Mouse (Mus musculus) mature B cell (primary cell): ENCODE results near the gene Arhgap24.

ENCODE experiments used
- in situ Hi-C: fragments of 300-500 bp; cut with MboI; formaldehyde crosslinking; loops from 2 replicates; pipeline ENCODE4 v1.14.3; 2019

Arhgap24 gene

GRCm38 (mm10) chr5:102502333-102502732 is 21.1 kb downstream of the Arhgap24 start:
- in situ Hi-C loops = no loop called here

GRCm38 (mm10) chr5:102503066-102503465 is 21.9 kb downstream of the Arhgap24 start:
- in situ Hi-C loops = no loop called here

- in situ Hi-C loops = no loop called here
Measured at GRCm38 (mm10) chr5:102503868-102504267, 22.7 kb downstream of the Arhgap24 start.

DNA sequence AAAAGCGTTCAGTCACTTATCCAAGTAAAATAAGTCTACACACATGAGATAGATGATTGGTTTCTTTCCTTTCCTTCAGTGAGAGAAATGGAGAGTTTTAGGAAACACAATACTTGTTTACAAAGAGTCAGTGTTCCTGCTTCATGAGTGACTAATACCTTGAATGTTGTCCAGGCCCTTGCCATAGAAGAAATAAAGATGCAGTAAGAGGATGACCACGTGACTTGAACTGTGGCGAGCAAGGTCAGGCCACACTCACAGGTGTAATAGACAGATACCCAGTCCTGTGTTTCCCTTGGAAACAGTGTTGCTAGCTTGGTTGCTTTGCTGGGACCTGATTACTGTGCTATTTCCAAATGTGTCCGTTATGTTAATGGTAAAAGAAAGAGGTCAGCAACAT is 23.4 kb downstream of the Arhgap24 start:
- in situ Hi-C loops = no loop called here

- in situ Hi-C loops = no loop called here
Measured at GRCm38 (mm10) chr5:102508162-102508561, 27.0 kb downstream of the Arhgap24 start.

GRCm38 (mm10) chr5:102509381-102509780 is 28.2 kb downstream of the Arhgap24 start:
- in situ Hi-C loops = no loop called here

- in situ Hi-C loops = no loop called here
Measured at GRCm38 (mm10) chr5:102511651-102512050, 30.5 kb downstream of the Arhgap24 start.

GRCm38 (mm10) chr5:102515496-102515895 is 34.3 kb downstream of the Arhgap24 start:
- in situ Hi-C loops = no loop called here

- in situ Hi-C loops = no loop called here
Measured at GRCm38 (mm10) chr5:102520506-102520905, 39.3 kb downstream of the Arhgap24 start.

DNA sequence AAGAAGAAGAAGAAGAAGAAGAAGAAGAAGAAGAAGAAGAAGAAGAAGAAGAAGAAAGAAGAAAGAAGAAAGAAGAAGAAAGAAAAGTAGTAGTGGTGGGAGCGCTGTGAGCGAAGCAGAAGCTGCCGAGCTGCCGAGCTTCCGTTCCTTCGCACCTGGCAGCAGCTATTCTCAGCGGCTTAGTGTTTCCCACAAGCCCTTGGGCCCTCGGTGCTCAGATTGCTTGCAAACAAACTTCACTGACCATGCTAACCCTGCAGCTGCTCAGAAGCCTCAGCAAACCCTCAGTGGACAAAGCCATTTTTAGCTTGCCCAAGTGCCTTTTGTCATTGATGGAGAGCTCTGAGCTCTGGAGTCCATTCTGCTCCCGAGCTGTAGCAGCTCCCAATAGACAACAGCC is 54.1 kb downstream of the Arhgap24 start:
- in situ Hi-C loops = no loop called here

- in situ Hi-C loops = no loop called here
Measured at GRCm38 (mm10) chr5:102537819-102538218, 56.6 kb downstream of the Arhgap24 start.

DNA sequence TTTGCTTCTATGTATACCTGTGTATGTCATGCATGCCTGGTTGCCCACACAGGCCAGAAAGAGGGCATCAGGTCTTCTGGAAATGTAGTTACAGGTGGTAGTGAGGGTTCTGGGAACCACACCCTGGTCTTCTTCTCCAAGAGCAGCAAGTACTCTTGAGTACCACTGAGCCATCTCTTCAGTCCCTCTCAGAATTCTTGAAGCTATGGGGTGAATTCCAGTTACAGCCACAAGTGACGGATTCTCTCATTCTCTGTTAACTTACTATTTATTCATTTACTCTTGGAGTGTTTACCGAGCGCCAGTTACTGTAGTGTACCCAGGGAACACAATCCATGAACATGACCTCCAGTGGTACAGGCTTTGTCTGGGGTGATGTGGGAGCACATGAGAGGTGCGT is 65.1 kb downstream of the Arhgap24 start:
- in situ Hi-C loops = no loop called here

DNA sequence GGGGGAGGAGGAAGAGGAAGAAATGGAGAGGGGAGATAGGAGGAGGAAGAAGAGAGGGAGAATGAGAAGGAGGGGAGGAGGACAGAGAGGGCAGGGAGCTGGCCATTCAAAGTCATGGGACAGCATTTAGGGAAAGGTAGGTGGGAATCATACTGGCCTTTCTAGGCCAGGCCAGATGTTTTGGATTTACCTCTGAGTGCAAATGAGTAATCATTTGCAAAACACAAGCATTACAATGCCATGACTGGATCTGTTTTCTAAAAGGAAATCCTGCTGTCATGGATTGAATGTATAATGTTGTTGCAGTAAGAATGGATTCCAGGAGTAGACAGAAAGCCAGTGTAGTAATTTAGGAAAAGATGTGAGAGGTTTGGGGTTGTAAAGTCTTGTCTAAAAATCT is 66.6 kb downstream of the Arhgap24 start:
- in situ Hi-C loops = no loop called here

GRCm38 (mm10) chr5:102548382-102548781 is 67.2 kb downstream of the Arhgap24 start:
- in situ Hi-C loops = no loop called here

GRCm38 (mm10) chr5:102550211-102550610 is 69.0 kb downstream of the Arhgap24 start:
- in situ Hi-C loops = no loop called here

DNA sequence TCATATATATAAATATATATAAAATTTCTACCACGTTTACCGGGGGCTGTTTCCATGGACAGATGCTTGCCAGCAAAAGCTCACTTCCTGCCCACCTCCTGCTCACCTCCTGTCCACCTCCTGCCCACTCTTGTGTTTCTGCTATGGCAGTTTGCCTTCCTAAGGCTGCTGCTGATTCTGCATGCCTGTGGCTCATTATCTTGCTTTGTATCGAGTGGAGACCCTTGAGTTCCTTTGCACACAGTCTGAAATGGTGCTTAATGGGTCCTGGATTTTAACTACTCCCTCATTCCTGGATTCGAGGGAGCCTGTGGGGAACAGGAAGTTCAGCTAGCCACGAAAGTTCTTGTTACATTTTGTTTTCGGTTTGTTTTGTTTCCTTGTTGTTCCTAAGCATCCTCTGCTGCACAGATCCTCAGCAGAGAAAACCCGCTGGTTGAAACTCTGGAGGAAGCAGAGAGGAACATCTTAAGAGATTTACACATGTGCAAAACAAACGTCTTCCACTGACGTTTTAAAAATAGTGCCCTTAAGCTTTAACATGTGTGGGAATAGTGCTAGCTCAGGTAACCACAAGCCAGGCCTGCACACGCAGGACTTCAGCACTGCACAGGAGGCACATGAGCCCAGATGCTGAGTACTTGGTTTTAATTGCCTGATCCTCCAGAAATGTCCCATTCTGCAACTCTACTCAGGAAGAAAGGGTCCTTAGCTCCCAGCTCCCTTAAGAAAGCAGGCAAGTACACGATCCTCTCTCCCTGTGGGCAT is 69.9 kb downstream of the Arhgap24 start:
- in situ Hi-C loops = no loop called here

DNA sequence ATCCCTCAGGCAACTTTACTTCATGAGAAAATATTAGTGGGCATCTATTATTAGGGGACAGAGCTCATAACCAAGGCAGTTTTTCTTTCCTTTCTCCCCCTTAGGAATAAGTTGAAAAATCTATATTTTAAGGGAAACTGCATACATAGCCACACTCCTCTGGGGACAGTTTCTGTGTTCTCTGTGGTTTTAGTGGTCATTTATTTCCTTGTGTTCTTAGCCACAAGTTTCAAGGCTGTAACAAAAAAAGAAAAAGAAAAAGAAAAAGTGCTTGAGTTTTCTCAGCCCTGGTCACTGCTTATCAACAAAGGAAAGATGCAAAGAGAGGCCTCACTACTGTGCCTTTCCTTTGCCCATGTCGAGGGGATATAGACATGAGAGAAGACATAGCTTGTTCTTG is 71.3 kb downstream of the Arhgap24 start:
- in situ Hi-C loops = no loop called here

DNA sequence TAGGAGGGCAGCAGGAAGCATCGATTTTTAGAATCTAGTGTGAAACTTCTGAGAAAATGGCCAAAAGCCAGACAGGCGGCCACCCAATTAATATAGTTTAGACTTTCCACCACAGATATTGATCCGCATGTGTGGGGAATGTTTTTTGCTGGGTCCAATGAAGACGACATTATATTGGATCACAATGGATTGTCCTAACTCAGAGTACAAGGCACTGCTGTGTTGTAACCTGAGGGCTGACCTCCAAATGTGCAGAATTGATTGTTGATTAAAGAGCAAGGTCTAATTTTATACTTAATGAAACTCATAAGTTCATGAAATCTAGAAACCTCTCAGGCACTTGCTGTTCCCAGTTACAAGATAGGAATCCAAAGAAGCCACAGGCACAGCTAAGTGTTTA is 74.8 kb downstream of the Arhgap24 start:
- in situ Hi-C loops = no loop called here

DNA sequence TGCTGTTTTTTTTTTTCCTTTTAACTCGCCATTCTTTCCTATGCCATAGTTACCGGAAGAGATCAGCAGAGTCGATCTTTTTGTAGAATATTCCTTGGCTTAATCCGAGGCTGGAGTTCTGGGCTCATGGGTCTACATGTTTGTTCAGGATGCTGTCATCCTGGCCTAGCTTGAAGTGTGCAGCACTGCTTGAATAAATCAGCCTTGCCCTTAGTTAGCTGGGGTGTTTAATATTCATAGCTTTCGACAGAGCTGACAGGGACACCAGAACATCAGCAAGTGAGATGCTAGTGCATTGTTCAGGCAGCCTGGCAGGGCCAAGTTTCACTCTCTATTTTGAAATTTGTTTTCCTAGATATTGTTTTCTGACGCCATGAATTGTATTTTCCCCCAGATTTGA is 79.1 kb downstream of the Arhgap24 start:
- in situ Hi-C loops = no loop called here

- in situ Hi-C loops = no loop called here
Measured at GRCm38 (mm10) chr5:102563971-102564370, 82.8 kb downstream of the Arhgap24 start.

DNA sequence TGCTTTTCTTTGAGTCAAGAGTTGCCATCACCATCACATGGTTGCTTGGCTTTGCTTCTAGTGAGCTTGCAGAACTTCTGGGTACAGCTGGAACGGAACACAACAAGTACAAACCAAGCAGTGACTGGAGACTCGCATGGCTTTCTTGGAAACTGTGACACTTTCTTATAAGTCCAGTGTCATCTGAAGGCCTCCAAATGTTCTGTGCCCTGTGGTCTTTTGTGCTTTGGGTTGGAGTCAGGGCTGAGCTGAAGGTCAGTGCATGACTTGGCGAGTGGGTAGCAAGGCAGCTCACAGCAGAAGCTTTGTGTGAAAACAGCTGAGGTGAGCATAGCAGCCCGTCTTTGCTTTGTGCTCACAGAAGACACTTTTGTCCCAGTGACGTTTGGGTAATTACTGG is 87.6 kb downstream of the Arhgap24 start:
- in situ Hi-C loops = no loop called here

DNA sequence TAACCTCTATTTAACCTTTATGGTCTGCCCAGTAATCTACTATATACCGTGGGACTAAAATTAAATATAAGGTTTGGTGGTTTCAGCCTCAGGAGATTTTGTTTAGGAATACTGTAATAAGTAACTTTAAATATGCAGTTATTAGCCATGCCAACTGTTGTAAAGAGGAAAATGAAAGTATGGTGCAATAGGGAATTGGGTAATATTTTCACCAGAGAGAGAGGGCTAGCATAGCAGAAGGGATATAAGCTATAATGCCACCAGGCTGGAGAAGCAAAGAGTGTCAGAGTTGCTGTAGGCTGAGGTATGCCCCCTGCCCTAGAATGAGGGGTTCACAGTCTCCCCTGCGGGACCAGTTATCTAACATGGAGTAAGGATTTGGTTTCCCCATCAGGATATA is 90.3 kb downstream of the Arhgap24 start:
- in situ Hi-C loops = no loop called here

DNA sequence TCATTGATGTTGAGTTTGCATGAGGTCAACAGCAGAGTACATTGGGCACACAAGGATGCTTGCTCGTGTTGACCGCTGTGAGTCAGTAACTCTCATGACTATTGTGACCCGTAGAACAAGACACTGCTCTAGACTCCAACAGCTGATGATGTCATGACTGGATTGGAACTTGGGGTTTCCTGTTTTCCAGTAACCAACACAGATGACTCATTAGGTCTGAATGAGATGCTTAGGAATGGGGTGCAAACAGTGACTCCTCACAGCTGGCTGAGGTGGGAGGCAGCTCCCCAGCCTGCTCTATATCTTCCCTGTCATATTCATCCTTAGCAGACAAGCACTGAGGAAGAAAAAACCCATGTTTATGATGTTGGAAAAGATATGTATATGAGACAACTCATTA is 95.6 kb downstream of the Arhgap24 start:
- in situ Hi-C loops = no loop called here

DNA sequence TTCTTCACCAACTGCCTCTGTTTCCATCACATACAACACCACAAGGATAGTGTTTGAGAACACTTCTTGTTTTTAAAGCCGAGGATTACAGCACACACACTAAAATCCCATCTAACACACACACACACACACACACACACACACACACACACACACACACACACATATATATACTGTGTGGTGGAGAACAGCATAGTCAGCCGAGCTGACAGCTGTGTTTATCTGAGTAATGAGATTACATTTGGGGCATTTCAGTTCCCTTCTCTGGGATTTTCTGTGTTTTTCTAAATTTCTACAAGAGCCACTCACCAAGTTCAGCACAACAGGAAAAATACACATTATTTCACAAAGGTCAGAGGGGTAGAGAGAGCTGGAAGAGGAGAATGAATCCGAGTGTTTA is 96.5 kb downstream of the Arhgap24 start:
- in situ Hi-C loops = no loop called here
